Mouse (Mus musculus) thymus, postnatal 14 days (tissue): ENCODE measurements around the gene Lgals9.
"Not testable (repeated sequence)": the region's sequence is repeated elsewhere in the genome, so short reads cannot be mapped to it uniquely, and the experiment has no call there.

Source experiments
- DNase-seq: peaks from one replicate; pipeline ENCODE4 v3.0.0; 2021

The Lgals9 gene

DNA sequence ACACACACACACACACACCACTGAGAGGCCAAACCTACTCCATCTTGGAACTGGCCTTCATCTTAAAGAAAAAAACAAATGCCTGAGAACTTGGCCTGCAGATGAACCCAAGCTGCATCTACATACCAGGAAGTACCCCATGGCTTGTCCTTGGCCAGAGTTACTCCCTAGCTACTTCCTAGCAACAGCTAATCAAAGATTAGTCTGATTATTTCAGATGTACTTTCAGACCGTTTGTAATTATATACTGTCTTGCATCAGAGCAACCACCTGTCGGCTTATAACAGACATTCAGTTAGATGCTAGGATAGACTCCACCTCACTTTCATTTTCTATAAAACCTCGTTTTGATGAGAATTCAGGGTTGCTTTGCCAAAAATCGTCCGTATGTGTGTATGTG is 21.7 kb upstream of the Lgals9 start:
- peak; percentile 11 for DNase-seq

DNA sequence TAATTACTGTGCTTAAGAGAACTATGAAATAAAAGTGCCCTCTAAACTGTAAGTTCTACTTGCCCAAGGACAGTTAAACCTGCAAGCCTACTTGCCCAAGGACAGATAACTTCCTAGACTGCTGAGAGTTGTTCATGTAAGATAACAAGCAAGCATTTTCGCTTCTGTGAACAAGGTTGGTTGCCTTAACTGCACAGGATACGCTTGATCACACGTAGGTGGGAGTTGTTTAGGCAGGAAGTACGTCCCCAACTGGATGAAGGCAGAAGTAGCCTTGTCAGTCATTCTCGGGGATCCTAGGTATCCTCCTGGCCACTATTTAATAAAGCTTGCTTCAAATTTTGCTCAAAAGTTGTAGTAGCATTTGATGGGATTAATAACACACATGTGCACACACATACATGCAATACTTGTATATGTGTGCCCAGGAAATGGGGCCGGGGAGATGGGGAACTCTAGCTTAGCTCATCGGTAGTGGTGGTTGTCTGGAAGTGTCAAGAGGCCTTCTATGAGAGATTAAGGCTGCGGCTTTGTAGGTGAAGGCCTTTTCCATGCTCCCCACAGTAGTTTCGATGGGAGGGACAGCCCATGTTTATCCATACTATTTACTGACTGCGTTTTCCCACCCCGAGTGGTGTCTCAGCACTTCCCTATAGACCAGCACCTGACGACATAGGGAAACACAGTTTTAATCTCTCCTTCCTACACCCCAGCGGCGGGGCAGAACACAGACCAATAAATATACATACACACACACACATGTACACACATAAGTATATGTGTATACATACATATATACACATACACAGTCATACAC is 21.0 kb upstream of the Lgals9 start:
- peak; percentile 49 for DNase-seq

DNA sequence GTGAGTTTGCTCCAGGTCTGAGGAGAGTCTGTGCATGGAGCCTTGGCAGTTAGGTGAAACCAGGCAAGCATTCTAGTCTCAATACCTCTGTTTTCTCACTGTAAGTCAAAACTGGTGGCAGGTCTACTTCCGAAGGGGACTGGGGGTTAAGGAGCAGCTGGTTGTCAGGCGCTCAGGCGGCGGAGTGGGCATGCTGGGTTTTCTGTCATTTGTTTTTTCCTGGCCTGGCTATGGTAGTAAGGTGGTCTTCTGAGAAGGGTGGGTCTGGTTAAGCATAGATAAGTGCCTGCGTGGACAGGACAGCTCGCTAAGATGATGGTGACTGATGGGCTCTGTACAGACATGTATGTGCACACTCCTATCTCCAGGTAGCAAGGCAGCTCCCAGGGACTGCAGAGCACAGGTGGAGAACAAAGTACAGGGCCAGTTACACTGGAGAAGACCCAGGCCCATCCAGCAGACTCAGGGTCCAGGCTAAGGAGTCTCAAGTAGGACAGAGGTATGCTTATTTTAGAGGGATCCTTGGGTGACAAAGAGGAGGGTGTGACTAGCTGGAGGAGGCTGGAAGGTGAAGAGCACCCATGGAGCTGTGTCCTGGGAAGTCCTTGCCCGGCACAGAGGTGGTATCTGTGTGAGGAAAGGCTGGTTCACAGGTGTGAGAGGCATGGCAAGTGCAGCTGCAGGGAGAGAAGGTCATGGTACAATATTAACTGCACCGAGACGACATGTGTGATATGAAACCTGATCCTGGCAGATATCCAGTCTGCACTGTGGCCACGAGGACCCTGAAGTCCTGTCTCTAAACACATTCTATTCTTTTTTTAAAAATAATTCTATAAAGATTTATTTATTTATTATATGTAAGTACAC is 19.3 kb upstream of the Lgals9 start:
- peak; percentile 60 for DNase-seq

GRCm38 (mm10) chr11:79003053-79003768 is 18.5 kb upstream of the Lgals9 start:
- DNase-seq, result peak; percentile 82

DNA sequence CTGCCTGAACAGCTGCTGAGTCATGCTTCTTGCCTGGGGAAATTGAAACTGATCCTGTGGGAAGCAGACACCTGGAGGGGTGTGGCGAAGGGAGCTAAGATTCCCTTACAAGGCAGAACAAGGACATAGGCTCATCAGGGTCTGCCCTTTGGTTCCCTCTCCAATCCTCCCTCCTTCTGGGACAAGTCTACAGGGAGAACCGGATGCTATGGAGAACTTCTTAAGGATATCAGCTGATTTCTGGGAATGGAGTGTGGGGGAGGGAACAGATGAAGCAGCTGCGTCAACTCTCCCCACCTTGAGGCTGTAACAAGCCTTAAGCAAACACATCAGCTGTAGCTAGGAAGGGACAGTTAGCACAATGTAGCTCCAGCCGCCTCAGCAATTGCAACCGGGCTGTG is 17.8 kb upstream of the Lgals9 start:
- DNase-seq, result peak; percentile 40

GRCm38 (mm10) chr11:79001871-79002270 is 17.1 kb upstream of the Lgals9 start:
- peak; percentile 19 for DNase-seq

DNA sequence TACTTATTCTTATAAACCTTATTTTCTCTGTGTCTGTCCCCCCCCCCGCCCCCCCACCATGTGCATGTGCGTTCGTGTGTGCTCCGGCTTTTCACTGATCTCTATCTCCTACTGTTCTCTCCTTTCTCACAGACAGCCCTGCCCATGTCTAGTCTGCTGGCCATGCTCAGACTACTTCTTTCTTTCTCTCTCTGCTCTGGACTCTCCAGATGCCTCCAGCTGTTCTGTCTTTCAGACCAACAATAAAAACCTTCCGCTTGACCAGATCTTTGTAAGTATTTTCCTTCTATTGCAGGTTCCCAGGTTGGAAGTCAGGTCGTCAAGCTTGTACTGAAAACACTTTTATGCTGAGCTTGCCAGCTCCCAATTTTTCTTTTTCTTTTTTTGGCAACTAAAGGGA is 14.4 kb upstream of the Lgals9 start:
- peak; percentile 11 for DNase-seq

DNA sequence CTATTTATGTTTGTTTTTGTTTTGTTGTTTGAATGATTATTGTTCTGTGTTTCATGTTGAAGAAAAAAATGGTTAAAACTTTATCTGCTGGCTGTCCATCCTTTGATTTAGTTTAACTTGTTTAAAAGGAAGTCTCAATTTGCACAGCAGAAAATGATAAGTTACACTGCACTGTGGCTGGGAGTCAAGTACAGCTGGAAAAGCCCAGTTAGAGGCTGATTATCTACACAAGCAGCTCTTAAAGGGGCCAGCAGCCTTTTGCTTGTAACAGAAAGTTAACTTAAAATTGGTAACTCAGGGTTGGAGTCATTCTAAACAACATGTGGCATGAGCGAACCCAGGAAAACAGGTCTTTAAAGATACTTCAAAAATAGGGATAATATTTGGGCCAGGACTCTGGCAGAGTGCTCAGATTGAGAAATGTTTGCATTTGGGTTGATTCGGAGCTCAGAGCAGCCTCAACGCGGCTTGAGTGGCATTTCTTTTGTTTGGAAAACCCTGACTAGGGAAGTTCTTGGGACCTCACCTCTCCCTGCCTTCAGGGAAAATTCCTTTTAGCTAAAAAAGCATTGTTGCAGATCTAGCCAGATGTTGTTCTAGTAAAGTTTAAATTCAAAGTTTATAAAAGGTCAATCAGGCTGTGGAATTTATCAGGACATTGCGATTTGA is 6.3 kb upstream of the Lgals9 start:
- not testable (repeated sequence) for DNase-seq

DNA sequence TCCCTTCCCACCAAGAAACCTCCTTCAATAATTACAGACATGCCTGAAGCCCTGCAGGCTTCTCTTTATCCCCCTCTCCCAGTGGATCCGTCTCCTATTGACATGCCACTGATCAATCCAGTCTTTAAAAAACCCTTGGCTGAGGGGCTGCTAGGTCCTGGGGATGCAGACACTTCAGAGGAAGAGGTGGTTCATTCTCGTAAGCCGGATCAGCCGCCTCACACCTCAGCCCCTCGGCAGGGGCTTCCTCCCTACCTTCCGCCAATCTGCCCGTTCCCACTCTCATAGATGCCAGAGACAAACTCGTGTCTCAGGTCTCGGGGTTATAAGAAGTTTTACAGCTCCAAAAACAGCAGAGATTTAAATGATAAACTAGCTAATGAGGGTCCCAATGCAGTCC is 5.3 kb upstream of the Lgals9 start:
- DNase-seq, result no peak

GRCm38 (mm10) chr11:78989206-78989605 is 4.5 kb upstream of the Lgals9 start:
- not testable (repeated sequence) for DNase-seq

DNA sequence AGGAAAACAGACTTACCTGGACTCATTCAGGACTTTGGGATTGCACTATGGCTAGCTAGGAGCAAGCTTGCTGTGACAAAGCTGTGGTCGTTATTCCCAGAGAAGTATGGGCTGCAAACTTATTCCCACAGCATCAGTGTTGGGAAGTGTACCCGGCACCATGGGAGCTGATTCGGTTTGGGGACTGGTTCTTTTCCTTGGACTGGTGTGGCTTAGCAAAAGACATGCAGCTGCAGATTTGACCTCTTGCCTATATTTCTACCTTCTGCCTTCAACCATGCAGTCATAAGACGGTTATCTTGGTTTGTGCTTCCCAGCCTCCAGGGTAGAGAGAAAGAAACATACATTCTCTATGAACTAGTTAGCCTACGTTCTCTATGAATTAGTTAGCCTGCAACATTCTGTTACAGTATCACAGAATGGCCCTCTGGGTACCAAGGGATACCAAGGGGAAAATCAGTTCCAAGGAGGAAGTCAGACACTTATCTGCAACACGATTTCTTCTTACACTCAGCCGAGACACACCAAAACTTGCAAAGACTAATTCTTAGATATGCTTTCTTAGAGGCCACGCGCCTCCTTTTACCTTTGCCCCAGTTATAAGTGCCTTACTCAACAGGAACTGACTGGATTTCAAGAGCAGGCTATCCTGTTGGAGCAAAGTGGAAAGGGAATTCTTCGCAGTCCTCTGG is 1.7 kb upstream of the Lgals9 start:
- no peak for DNase-seq

GRCm38 (mm10) chr11:78985505-78985904 is 759 bp upstream of the Lgals9 start:
- no peak for DNase-seq

- DNase-seq, result peak; percentile 32
These were observed 1.2 kb downstream of the Lgals9 start for GRCm38 (mm10) chr11:78983539-78983938.

GRCm38 (mm10) chr11:78982513-78983291 is 2.0 kb downstream of the Lgals9 start:
- peak; percentile 64 for DNase-seq

GRCm38 (mm10) chr11:78982042-78982441 is 2.7 kb downstream of the Lgals9 start:
- DNase-seq, result no peak

- no peak for DNase-seq
These were observed 4.6 kb downstream of the Lgals9 start for GRCm38 (mm10) chr11:78980083-78980634.

DNA sequence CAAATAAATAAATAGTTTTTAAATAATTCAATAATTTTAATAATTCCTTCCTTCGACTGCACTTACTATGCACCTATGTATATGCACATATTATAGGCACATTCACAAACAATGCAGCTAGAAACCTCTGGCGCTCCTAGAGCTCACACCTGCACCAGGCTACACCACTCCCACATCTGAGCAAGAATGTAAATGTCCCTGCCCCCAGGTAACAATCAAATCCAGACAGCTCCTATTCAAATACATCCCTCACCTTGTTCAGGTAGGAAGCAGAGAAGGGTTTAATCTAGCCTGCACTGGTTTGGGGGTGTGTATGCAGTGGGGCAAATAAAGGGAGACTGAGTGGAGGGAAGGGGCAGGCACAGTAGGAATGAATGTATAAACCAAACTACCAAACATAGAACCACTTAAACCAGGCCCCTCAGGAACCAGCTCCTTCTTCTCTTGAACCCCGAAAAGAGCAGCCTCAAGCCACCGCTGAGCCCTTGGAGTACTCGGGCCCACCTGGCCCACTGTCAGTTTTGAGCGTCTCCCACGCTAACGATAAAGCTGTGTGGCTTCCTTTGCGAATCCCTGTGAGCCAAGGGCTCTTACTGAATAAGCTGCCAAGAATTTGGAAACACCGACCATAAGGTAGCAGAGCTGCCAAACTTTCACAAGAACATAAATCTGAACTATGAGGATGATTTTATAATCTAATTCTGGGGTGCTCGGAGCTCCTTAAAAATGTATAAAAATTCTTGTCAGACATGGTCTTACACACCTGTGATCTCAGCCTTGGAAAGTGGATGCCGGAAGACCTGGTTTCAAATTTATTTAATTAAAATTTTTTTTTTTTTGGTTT is 6.3 kb downstream of the Lgals9 start:
- no peak for DNase-seq

DNA sequence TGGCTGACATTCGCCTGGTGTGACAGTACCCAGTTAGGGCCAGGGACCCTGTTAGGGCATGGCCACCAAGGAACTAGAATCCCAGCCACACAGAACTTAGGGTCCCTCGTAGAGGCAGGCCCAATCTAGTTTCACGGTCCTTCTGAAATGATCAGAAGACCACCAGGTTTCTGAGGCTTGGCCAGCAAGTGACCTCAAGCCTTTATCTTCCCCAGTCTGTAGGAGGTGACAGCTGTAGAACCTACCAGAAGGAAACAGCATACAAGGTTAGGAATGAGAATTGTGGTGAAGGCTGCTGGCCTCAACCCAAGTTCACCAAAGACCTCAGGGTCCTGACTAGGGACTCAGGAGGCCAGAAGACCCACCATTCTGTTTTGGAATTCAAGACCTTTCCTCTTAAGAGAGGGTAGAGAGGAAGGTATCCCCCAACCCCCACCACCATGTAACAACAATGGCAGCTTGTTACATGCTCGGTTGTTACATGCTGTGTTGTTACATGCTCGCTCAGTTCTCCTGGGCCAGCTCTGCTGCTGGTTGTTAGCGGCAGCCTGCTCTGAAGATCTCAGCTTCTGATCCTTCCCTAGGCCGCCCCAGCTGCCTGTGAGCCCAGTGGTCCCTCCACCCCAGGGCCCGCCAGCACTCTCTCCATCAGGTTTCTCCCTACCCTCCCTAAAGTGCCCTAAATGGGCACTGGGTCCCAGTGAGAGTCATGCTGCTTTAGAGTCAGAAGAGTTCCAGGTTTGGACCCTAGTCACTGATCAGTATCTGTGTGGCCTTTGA is 7.8 kb downstream of the Lgals9 start:
- DNase-seq, result no peak
